Mouse (Mus musculus): ENCODE results near the gene Crct1. TPM values are rescaled to one million over a fixed set of nuclear protein-coding genes. Genes with fewer than 3 reads are reported as not detected.

Crct1 gene
- total RNA-seq (2023): not detected

DNA sequence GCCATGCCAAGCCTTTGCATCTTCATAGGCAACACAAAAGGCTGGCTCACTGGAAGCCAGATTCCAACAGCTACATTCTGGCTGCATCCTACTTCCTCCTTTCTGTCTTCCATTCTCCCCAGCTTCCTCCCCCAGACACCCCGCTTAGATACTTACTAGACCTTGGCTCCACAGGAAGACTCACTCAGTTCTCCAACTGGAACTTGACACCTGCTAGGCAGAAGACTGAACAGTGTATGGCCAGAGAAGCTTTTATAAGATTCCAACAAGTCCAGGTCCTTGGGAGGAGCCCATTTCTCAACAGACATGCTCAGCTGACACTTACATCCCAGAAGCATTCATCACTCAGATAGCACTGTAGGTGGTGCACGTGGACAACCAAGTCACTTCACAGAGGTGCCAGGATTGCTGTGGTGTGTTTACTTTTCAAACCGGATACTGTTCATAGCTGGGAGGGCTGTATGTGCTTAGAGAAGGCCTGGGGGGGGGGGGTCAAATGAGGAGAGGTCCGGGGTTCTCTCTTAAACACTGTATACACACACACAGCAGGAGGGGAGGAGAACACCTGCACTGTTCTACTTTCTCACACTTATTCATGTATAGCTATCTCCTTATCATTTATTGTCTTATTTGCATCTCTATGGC is at the start of gene Crct1:
TSS of gene Crct1 (minus strand) at position 228 of the 645 bp plus-strand sequence.

DNA sequence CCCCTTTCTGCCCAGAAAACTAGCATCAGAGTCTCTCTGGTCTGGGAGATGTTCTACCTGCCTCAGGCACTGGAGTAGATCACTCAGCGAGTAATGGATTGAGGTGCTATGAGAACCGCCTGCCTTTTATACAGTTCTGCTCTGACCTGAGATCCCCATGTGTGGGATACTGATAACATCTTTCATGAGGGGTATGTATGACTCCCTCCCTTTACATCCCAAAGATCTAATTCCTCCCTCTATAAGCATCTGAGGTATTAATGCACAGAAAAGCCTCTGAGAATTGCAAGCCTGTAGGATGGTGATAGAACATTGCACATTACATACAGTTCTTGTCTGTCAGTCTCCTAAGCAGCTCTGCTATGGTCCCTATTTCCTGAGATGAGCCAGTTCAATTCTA is 3.5 kb upstream of the Crct1 start, which contains the start of gene Lce1m:
TSS of gene Lce1m (minus strand) at position 101 of the 400 bp plus-strand sequence.

DNA sequence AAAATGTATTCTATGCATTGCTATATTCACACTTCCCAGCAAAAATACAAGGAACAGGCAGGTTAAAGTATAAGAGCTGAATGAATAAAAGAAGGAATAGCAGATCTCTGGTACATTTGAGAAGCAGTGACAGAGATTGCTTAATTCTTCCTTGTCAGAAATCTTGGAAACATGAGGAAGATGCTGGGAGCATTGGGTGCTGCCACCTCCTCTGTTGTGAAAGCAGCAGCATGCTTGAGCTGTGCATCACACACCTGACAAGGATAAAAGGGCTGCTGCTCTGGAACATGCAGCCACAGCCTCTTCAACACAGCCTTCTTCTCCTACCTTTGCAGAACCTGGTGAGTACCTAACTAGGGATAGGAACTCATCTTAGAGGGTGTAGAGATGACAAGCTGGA is 23.6 kb downstream of the Crct1 start, which contains the start of gene Lce3f:
TSS of gene Lce3f (plus strand) at position 301 of the 400 bp plus-strand sequence.

DNA sequence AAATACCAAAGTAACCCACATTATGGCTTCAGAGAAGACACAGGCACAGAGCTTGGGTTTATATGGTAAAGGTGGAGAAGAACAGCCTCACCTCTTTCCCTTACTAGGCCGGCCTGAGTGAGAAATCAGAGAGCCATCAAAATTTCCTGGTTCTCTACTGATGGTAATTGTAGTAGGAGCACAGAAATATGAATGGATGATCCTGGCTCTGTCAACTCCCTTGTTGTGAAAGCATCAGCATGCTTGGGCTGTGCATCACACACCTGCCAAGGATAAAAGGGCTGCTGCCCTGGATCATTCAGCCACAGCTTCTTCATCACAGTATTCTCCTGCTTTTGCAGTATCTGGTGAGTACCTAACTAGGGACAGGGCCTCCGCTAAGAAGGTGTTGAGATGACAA is 48.7 kb downstream of the Crct1 start, which contains the start of gene Lce3e:
TSS of gene Lce3e (plus strand) at position 301 of the 400 bp plus-strand sequence.

Other genes starting within 250 kb of the Crct1 start
- gene Lce1i, start 236.8 kb downstream of the Crct1 start, total RNA-seq (2023): not detected
- not detected for gene Lce1j, start 225.2 kb downstream of the Crct1 start, total RNA-seq (2023)
- not detected for gene Lce1k, start 207.8 kb downstream of the Crct1 start, total RNA-seq (2023)
- not detected for gene Kprp, start 188.4 kb downstream of the Crct1 start, total RNA-seq (2023)
- gene Lce1l, start 164.4 kb downstream of the Crct1 start, total RNA-seq (2023): not detected
- gene 2310050C09Rik, start 145.5 kb downstream of the Crct1 start, total RNA-seq (2023): not detected
- not detected for gene Lce3a, start 89.5 kb downstream of the Crct1 start, total RNA-seq (2023)
- not detected for gene Lce3b, start 82.7 kb downstream of the Crct1 start, total RNA-seq (2023)
- not detected for gene Lce3c, start 71.2 kb downstream of the Crct1 start, total RNA-seq (2023)
- gene Lce3d, start 58.3 kb downstream of the Crct1 start, total RNA-seq (2023): not detected
- gene Lce3e, start 48.6 kb downstream of the Crct1 start, total RNA-seq (2023): not detected
- gene Lce3f, start 23.5 kb downstream of the Crct1 start, total RNA-seq (2023): not detected
- not detected for gene Lce1m, start 3.4 kb upstream of the Crct1 start, total RNA-seq (2023)
- not detected for gene Gm4858, start 53.1 kb upstream of the Crct1 start, total RNA-seq (2023)
- gene Crnn, start 129.1 kb upstream of the Crct1 start, total RNA-seq (2023): not detected
- not detected for gene Flg2, start 181.6 kb upstream of the Crct1 start, total RNA-seq (2023)

All from CD4-positive naive resting alpha-beta T cell, adult 76 days (primary cell).